In genomic region chr4:32074399-32075296, GRCm38 (mm10) we compare ENCODE assay signal across 8 mouse cellular contexts.
DNase-seq lines count a peak whose midpoint lies in the region; ATAC-seq lines count a peak whose summit lies in the region.

No protein-coding gene starts in this region.

- H3K27me3 ChIP-seq in embryonic facial prominence, embryonic 11.5 days (ENCODE audit: control insufficient read depth, insufficient read depth, low read length), result no peaks in the 10 kb centered on the region
- no peaks in the 10 kb centered on the region for H3K27me3 ChIP-seq in intestine, embryonic 16.5 days (replicated peaks; ENCODE audit: control insufficient read depth, insufficient read depth, low read length)
- no peaks in the 10 kb centered on the region for H3K27me3 ChIP-seq in midbrain, embryonic 13.5 days

- ATAC-seq in embryonic facial prominence, embryonic 11.5 days (replicated peaks; ENCODE audit: insufficient number of reproducible peaks, low FRiP score, low TSS enrichment, low read depth), result peak; percentile 62; the same call in 1 of the 2 replicates
- no peak for ATAC-seq in intestine, embryonic 16.5 days
- ATAC-seq in midbrain, embryonic 13.5 days, result peak; percentile 93
- ATAC-seq in inflammation-experienced regulatory T-cells, adult 6 months, result no peak

- H3K4me2 ChIP-seq in embryonic facial prominence, embryonic 11.5 days (ENCODE audit: low read depth, low read length), result peak overlapping the region; percentile 7; the same call in 1 of the 2 replicates
- H3K4me2 ChIP-seq in intestine, embryonic 16.5 days (ENCODE audit: low read depth, low read length), result 0 out of 2 replicates have a peak overlapping the region, but pooled peaks have one; percentile 19
- H3K4me2 ChIP-seq in midbrain, embryonic 13.5 days (replicated peaks), result peak overlapping the region; percentile 55

- WGBS in embryonic facial prominence, embryonic 11.5 days, result 12% methylated on average over 22 of the region's 22 CpGs
- 19% methylated on average over 22 of the region's 22 CpGs for WGBS in intestine, embryonic 16.5 days
- WGBS in midbrain, embryonic 13.5 days, result 2% methylated on average over 22 of the region's 22 CpGs

- H3K36me3 ChIP-seq in embryonic facial prominence, embryonic 11.5 days (replicated peaks; ENCODE audit: control insufficient read depth, insufficient read depth, low read depth, low read length), result no peaks in the 10 kb centered on the region
- H3K36me3 ChIP-seq in intestine, embryonic 16.5 days (ENCODE audit: control insufficient read depth, insufficient read depth, low read length), result no peaks in the 10 kb centered on the region
- no peaks in the 10 kb centered on the region for H3K36me3 ChIP-seq in midbrain, embryonic 13.5 days

- H3K9ac ChIP-seq in embryonic facial prominence, embryonic 11.5 days (replicated peaks; ENCODE audit: low read length), result no peak overlapping the region
- no peak overlapping the region for H3K9ac ChIP-seq in intestine, embryonic 16.5 days (ENCODE audit: low read depth, low read length)
- H3K9ac ChIP-seq in midbrain, embryonic 13.5 days (replicated peaks), result peak overlapping the region; percentile 53

- H3K4me3 ChIP-seq in embryonic facial prominence, embryonic 11.5 days (ENCODE audit: low read depth, low read length), result no peak overlapping the region
- H3K4me3 ChIP-seq in intestine, embryonic 16.5 days (ENCODE audit: low read length), result 0 out of 2 replicates have a peak overlapping the region, but pooled peaks have one; percentile 1
- peak overlapping the region; percentile 27 for H3K4me3 ChIP-seq in midbrain, embryonic 13.5 days (replicated peaks)

- no peak overlapping the region for H3K27ac ChIP-seq in embryonic facial prominence, embryonic 11.5 days (replicated peaks; ENCODE audit: low read depth, low read length)
- H3K27ac ChIP-seq in intestine, embryonic 16.5 days (ENCODE audit: low read length), result no peak overlapping the region
- H3K27ac ChIP-seq in midbrain, embryonic 13.5 days, result peak overlapping the region; percentile 90

- DNase-seq in left cerebral cortex, adult 11 months (ENCODE audit: low spot score), result peak; percentile 31
- DNase-seq in left cerebral cortex, postnatal 10 days (ENCODE audit: extremely low spot score in 1 of 2, low spot score in 2 of 2), result no peak
- peak; percentile 53 for DNase-seq in embryonic facial prominence, embryonic 11.5 days (ENCODE audit: low spot score)
- no peak for DNase-seq in gastrocnemius, postnatal 10 days
- no peak for DNase-seq in urinary bladder, adult 2 months (ENCODE audit: low spot score)

- intact Hi-C loops in left cerebral cortex, postnatal 10 days (cut with DNase I), result no loop called here

- H3K4me1 ChIP-seq in embryonic facial prominence, embryonic 11.5 days (ENCODE audit: control insufficient read depth, insufficient read depth, low read length), result no peaks in the 10 kb centered on the region
- 0 out of 2 replicates have a peak, but pooled peaks cover 3% of the 10 kb centered on the region for H3K4me1 ChIP-seq in intestine, embryonic 16.5 days (ENCODE audit: control insufficient read depth, insufficient read depth, low read length)
- peaks cover 31% of the 10 kb centered on the region for H3K4me1 ChIP-seq in midbrain, embryonic 13.5 days (replicated peaks)

- no peaks in the 10 kb centered on the region for H3K9me3 ChIP-seq in embryonic facial prominence, embryonic 11.5 days (replicated peaks; ENCODE audit: control insufficient read depth, low read length)
- H3K9me3 ChIP-seq in intestine, embryonic 16.5 days (ENCODE audit: control insufficient read depth, low read length), result 0 out of 2 replicates have a peak, but pooled peaks cover 3% of the 10 kb centered on the region
- H3K9me3 ChIP-seq in midbrain, embryonic 13.5 days, result peaks cover 10% of the 10 kb centered on the region

Comparison
In these comparisons a context has a peak if more than half of its experiments do, and no peak if none do; other contexts are left out.
1. DNase-seq: peak in left cerebral cortex, adult 11 months (single experiment) and embryonic facial prominence, embryonic 11.5 days (single experiment); none in left cerebral cortex, postnatal 10 days (0 of 2), gastrocnemius, postnatal 10 days (single experiment) and urinary bladder, adult 2 months (single experiment).
2. ATAC-seq: peak in embryonic facial prominence, embryonic 11.5 days (single experiment) and midbrain, embryonic 13.5 days (single experiment); none in intestine, embryonic 16.5 days (single experiment) and inflammation-experienced regulatory T-cells, adult 6 months (single experiment).
3. Peak in every context shown above with its lines, with median percentiles within 50 percentile points of each other: H3K4me2 ChIP-seq.